Mouse (Mus musculus): ENCODE data around the gene Olfr675. TPM values are rescaled to one million over a fixed set of nuclear protein-coding genes. Genes with fewer than 3 reads are reported as not detected.
"Not testable (repeated sequence)": the region's sequence is repeated elsewhere in the genome, so short reads cannot be mapped to it uniquely, and the experiment has no call there.

Olfr675 gene
- total RNA-seq (2014; rRNA removed) (not detected in 2 replicates), polyA plus RNA-seq (2015; fragmentation: Nextera tagmentation; extraction: Ambion mirVana) (not detected in 2 replicates)

DNA sequence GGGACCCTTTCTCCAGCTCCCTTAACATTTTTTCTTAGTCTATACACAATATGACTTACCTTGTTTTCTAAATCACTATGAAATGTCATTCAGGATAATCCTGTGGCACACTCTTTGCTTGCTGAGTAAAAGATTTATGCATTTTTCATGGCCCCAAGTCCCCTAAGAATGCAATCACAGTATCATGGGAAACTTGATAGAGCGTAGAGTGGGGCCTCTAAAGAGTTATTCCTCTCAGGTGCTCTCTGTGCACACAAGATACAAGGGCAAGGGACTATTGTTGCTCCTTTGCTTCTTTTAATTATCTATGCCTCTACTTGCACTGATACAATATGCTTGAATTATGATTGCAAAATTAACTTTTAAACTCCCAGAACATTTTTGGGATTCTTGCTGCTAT is at the start of gene Olfr675:
Olfr675 (minus strand) TSS at position 101 of the 400 bp plus-strand sequence.
- no peak for TF ChIP-seq CTCF (IDR thresholded peaks at IDR 0.05; ENCODE audit: low read depth)
- H3K27ac ChIP-seq: no peak within 1 kb of the TSS
- ATAC-seq: no peak
- no peaks in the 10 kb centered on the region for H3K27me3 ChIP-seq (ENCODE audit: insufficient read depth, low read length)
- no peaks in the 10 kb centered on the region for H3K36me3 ChIP-seq (ENCODE audit: insufficient read depth, low read length)
- WGBS: 78% methylated on average over 1 of the region's 1 CpGs
- no peak for DNase-seq (ENCODE audit: low spot score)
- no peaks in the 10 kb centered on the region for H3K4me1 ChIP-seq (ENCODE audit: insufficient read depth, low read length)
- no peak within 1 kb of the TSS for H3K9ac ChIP-seq (replicated peaks; ENCODE audit: low read length)
- H3K9me3 ChIP-seq (ENCODE audit: low read length): no peaks in the 10 kb centered on the region
- H3K4me3 ChIP-seq (ENCODE audit: low read length): no peak within 1 kb of the TSS
- no peak within 1 kb of the TSS for H3K4me2 ChIP-seq (ENCODE audit: low read depth, low read length)

GRCm38 (mm10) chr7:105064175-105064574 is 35.9 kb upstream of the Olfr675 start, which contains the start of gene Olfr678:
Gene Olfr678, plus strand, starts transcription at chr7:105064475.
- DNase-seq (ENCODE audit: low spot score): no peak
- WGBS: 100% methylated on average over 1 of the region's 1 CpGs

DNA sequence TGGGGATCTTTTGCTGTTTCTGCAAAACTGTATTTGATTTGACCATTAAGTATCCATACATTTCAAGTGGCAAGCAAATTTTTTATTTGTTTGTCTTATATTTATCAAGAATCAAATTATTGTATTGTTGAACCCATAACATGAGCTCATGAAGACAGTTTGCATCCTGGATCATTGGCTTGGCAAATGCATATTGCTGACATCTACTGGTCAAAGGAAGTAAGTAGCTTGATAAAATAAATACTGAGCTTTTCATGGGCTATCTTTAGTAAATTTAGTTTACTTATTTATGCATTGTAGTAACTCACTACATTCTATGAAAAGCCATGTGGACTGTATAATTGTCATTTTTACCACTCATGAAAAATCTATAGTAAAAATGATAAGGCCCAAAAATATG is 30.7 kb upstream of the Olfr675 start:
- Histone ChIP-seq H3K27ac (no peak overlapping the region), H3K9me3 (ENCODE audit: low read length) (no peaks in the 10 kb centered on the region), H3K36me3 (ENCODE audit: insufficient read depth, low read length) (no peaks in the 10 kb centered on the region), H3K4me1 (ENCODE audit: insufficient read depth, low read length) (no peaks in the 10 kb centered on the region), H3K4me2 (ENCODE audit: low read depth, low read length) (no peak overlapping the region), H3K4me3 (ENCODE audit: low read length) (no peak overlapping the region), H3K27me3 (ENCODE audit: insufficient read depth, low read length) (no peaks in the 10 kb centered on the region), H3K9ac (replicated peaks; ENCODE audit: low read length) (no peak overlapping the region)
- peak; percentile 49 for TF ChIP-seq CTCF (IDR thresholded peaks at IDR 0.05; ENCODE audit: low read depth)
- ATAC-seq (no peak), DNase-seq (ENCODE audit: low spot score) (peak; percentile 30)

More at GRCm38 (mm10) chr7:105064175-105064574, 35.9 kb upstream of the Olfr675 start, which contains the start of gene Olfr678:
- H3K4me2 ChIP-seq (ENCODE audit: low read depth, low read length): no peak within 1 kb of the TSS
- no peak within 1 kb of the TSS for H3K27ac ChIP-seq
- no peaks in the 10 kb centered on the region for H3K27me3 ChIP-seq (ENCODE audit: insufficient read depth, low read length)
- no peaks in the 10 kb centered on the region for H3K4me1 ChIP-seq (ENCODE audit: insufficient read depth, low read length)
- no peak for ATAC-seq
- TF ChIP-seq CTCF (IDR thresholded peaks at IDR 0.05; ENCODE audit: low read depth): no peak
- no peak within 1 kb of the TSS for H3K4me3 ChIP-seq (ENCODE audit: low read length)
- H3K9ac ChIP-seq (replicated peaks; ENCODE audit: low read length): no peak within 1 kb of the TSS
- H3K9me3 ChIP-seq (ENCODE audit: low read length): no peaks in the 10 kb centered on the region
- no peaks in the 10 kb centered on the region for H3K36me3 ChIP-seq (ENCODE audit: insufficient read depth, low read length)

DNA sequence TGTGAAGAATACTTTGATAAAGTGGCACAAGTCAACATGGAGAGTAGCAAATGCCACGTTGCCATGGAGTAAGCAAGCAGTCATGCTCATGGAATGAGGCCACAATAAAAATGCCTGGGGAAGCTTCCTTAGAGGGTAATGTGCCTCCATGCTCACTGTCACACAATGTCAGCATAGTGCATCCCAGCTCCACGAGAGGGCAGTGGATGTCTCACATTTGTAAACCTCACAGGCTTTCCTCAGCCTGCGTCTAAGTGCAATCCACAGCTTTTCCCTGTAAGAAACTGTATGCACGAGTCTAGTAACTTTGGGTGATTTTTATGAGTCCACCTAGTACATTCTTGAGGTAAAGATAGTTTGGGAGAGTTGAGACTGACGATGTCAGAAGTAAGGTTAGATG is 5.6 kb upstream of the Olfr675 start:
- not testable (repeated sequence) for H3K9ac ChIP-seq (replicated peaks; ENCODE audit: low read length); H3K27me3 ChIP-seq (ENCODE audit: insufficient read depth, low read length); H3K27ac ChIP-seq; H3K4me1 ChIP-seq (ENCODE audit: insufficient read depth, low read length); H3K9me3 ChIP-seq (ENCODE audit: low read length); H3K4me3 ChIP-seq (ENCODE audit: low read length); H3K36me3 ChIP-seq (ENCODE audit: insufficient read depth, low read length); H3K4me2 ChIP-seq (ENCODE audit: low read depth, low read length)
- ATAC-seq: 0 out of 2 replicates have a peak, but pooled peaks have one; percentile 61
- peak; percentile 49 for TF ChIP-seq CTCF (IDR thresholded peaks at IDR 0.05; ENCODE audit: low read depth)
- WGBS: 38% methylated on average over 5 of the region's 5 CpGs
- DNase-seq (ENCODE audit: low spot score): peak; percentile 57

DNA sequence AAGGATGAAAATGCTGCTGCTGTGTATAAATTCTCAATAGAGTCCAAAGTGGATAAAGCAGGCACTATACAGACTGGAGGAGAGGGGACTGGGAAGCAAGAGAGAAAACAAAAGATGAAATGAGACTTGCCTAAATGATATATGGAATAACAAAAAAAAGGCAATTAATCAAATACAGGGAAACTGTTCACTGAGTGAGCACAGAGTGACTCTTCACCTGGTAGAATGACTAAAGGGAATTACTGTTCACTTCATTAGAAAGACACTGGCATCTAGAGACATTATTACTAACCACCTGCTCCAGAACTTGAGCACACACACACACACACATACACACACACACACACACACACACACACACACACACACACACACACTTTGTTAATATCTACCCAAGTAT is 4.1 kb upstream of the Olfr675 start, which contains the start of gene Olfr676:
Olfr676 (plus strand) TSS at position 301 of the 400 bp plus-strand sequence.
- TF ChIP-seq CTCF (IDR thresholded peaks at IDR 0.05; ENCODE audit: low read depth): no peak
- H3K4me1 ChIP-seq (ENCODE audit: insufficient read depth, low read length): no peaks in the 10 kb centered on the region

DNA sequence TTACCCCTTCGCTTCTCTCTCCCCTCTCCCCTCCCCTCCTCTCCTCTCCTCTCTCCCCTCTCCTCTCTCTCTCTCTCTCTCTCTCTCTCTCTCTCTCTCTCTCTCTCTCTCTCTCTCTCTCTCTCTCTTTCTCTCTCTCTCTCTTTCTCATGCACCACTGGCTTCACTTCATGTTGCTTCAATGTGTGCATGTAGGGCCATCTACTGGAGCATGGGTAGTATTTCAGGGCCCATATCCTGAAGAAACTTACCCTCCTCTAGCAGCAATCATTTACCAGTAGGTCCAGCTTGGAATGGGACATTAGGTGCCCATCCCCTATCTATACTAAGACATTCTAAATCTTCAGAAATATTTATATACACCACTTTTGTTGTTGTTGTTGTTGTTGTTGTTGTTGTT is 5.7 kb downstream of the Olfr675 start:
- Histone ChIP-seq H3K27ac (no peak overlapping the region), H3K4me1 (ENCODE audit: insufficient read depth, low read length) (no peaks in the 10 kb centered on the region), H3K27me3 (ENCODE audit: insufficient read depth, low read length) (no peaks in the 10 kb centered on the region), H3K36me3 (ENCODE audit: insufficient read depth, low read length) (no peaks in the 10 kb centered on the region), H3K4me2 (ENCODE audit: low read depth, low read length) (no peak overlapping the region), H3K4me3 (ENCODE audit: low read length) (no peak overlapping the region), H3K9ac (replicated peaks; ENCODE audit: low read length) (no peak overlapping the region), H3K9me3 (ENCODE audit: low read length) (no peaks in the 10 kb centered on the region)
- WGBS: 79% methylated on average over 1 of the region's 1 CpGs
- DNase-seq (ENCODE audit: low spot score) (peak; percentile 40), ATAC-seq (no peak)
- TF ChIP-seq CTCF (IDR thresholded peaks at IDR 0.05; ENCODE audit: low read depth): peak; percentile 64

More for the DNA sequence above, 4.1 kb upstream of the Olfr675 start, which contains the start of gene Olfr676:
- DNase-seq (ENCODE audit: low spot score): no peak
- H3K9ac ChIP-seq (replicated peaks; ENCODE audit: low read length): no peak within 1 kb of the TSS
- H3K9me3 ChIP-seq (ENCODE audit: low read length): no peaks in the 10 kb centered on the region
- H3K4me3 ChIP-seq (ENCODE audit: low read length): no peak within 1 kb of the TSS
- H3K36me3 ChIP-seq (ENCODE audit: insufficient read depth, low read length): no peaks in the 10 kb centered on the region
- no peaks in the 10 kb centered on the region for H3K27me3 ChIP-seq (ENCODE audit: insufficient read depth, low read length)
- H3K4me2 ChIP-seq (ENCODE audit: low read depth, low read length): no peak within 1 kb of the TSS
- H3K27ac ChIP-seq: no peak within 1 kb of the TSS
- no peak for ATAC-seq

- no peaks in the 10 kb centered on the region for H3K36me3 ChIP-seq (ENCODE audit: insufficient read depth, low read length)
- DNase-seq (ENCODE audit: low spot score) (no peak), ATAC-seq (no peak)
- no peak within 1 kb of the TSS for H3K4me2 ChIP-seq (ENCODE audit: low read depth, low read length)
- no peak within 1 kb of the TSS for H3K27ac ChIP-seq
- H3K9me3 ChIP-seq (ENCODE audit: low read length): no peaks in the 10 kb centered on the region
- H3K4me3 ChIP-seq (ENCODE audit: low read length): no peak within 1 kb of the TSS
- no peak within 1 kb of the TSS for H3K9ac ChIP-seq (replicated peaks; ENCODE audit: low read length)
- TF ChIP-seq CTCF (IDR thresholded peaks at IDR 0.05; ENCODE audit: low read depth): no peak
- no peaks in the 10 kb centered on the region for H3K4me1 ChIP-seq (ENCODE audit: insufficient read depth, low read length)
- no peaks in the 10 kb centered on the region for H3K27me3 ChIP-seq (ENCODE audit: insufficient read depth, low read length)
These were observed 26.3 kb downstream of the Olfr675 start, which contains the start of gene Olfr672 for GRCm38 (mm10) chr7:105001929-105002328. Gene Olfr672, minus strand, starts transcription at chr7:105002029.
